Mouse (Mus musculus) left cerebral cortex, postnatal 25 days (tissue): ENCODE data around the gene Kpna6. TPM values are rescaled to one million over a fixed set of nuclear protein-coding genes. Genes with fewer than 3 reads are reported as not detected.

Experiments
- DNase-seq, 2 experiments: peaks; one replicate each; pipeline ENCODE4 v3.0.0; 2022; ENCODE audit warnings: low spot score in 2 of 2, mixed read lengths in 1 of 2
- intact Hi-C: fragments of 180-260 bp; cut with DNase I; formaldehyde crosslinking; loops from one replicate; pipeline ENCODE4 v1.15.1; 2025
- microRNA-seq, 2 experiments: library from miRNA; unstranded; fragments of <30 nt; microRNA quantifications; one replicate each; pipeline ENCODE4 v1.2.0; 2022
- total RNA-seq, 2 experiments: library from RNA; stranded (reverse); gene quantifications; 2 replicates each; pipeline ENCODE4 v1.2.3; 2021

Gene Kpna6
- total RNA-seq, 2 experiments from 2014 or later, result 86.5 to 106 TPM

DNA sequence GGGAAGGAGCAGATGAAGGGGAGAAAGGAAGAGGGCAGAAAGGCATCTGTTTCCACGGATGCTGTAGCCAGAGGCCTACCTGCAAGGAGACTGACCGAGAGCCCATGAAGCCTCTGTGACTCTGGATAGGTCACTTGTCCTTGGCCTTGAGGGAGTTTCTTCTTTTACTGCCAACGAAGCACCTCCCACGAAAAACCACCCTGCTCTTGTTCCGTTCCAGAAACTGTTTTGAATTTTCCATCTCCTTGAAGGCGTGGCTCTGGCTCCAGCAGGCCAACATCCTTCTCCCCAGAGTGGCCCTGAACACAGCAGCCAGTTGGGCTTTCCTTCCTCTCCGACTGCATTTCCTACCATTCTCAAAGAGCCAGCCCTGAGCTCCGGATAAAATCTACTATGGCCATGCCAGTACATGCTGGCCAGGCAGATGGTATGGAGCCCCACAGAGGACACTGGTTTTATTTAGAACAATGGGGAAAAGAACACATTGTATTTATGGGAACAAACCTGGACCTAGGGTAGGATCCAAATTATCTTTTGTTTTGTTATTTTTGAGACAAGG is 51.2 kb downstream of the Kpna6 start:
- no peak for DNase-seq
- intact Hi-C loops, result no loop called here

DNA sequence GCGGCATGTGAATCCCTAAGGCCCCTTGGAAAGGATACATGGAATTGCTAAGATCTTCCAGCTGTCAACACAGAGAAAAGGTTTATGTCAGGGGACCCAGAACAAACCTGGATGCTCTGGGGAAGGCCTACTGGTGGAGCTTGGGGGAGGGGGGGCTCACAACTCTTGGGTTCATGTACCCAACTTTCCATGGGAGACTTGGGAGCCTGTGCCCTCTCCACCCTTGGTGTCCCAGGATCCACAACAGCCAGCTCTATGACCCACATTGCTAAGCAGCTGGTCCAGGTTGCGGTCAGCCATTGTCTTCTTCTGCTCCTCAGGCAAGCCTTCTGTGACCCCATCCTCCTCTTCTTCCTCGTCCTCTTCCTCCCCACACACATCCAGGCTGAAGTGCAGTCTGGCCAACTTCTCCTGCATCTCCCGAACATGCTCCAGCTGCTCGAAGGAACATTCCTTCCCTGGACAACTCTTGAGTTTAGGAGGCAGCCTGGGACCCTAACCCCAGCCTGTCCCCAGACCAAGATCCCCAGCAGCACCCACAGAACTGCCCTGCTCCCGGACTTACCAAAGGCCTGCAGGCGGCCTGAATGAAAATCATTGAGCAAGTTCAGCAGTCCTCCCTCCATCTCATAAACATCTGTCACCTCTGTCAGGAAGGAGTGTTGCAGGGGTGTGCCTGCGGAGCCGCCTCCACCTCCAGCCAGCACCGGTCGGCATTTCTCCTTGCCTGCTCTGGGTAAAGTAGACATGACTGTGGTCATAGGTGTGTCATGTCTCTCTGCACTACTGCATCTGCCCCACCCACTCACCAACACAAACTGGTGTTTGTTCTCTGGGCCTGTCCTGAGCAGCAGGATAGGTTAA is 51.9 kb downstream of the Kpna6 start:
- no peak for DNase-seq
- intact Hi-C loops, result no loop called here

DNA sequence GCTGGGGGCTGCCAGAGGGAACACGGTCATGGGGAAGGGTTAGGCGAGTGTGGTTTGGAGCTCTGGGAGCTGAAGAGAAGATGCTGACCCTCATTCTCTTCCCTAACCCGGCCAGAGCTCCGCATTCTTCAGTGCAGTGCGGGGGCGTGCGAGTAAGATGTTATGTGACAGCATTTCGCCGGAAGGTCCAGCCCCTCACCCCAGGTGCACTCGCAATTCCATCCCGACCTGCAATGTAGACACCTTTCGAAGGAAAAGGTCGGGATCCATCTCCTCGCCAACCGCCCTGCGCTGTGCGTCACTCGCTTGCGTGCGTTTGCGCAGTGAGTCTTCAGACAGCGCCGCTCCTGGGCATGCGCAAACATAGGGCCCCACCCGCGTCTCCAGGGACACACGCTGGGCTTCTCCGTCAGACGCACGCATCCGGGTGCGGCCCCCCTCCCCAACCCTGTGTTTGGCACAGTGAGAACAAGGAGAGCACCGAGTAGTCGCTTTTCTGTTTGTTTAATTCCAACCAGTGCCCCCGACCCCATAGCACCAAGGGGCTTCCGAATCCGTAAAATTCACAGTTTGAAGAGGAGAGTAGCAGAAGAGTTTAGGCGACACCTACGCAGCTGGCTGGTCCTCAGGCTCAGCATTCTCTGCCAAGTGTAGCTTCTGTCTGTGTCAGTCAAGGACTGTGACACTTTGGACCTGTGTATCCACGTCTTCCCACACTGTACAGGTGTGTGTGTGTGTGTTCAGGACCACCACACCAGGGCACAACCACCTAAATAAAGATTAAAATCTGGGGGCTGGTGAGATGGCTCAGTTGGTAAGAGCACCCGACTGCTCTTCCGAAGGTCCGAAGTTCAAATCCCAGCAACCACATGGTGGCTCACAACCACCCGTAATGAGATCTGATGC is 53.5 kb downstream of the Kpna6 start, which contains the start of gene Iqcc:
Gene Iqcc, minus strand, starts transcription at position 314 of the 906 bp plus-strand sequence.
- intact Hi-C loops, result no loop called here

DNA sequence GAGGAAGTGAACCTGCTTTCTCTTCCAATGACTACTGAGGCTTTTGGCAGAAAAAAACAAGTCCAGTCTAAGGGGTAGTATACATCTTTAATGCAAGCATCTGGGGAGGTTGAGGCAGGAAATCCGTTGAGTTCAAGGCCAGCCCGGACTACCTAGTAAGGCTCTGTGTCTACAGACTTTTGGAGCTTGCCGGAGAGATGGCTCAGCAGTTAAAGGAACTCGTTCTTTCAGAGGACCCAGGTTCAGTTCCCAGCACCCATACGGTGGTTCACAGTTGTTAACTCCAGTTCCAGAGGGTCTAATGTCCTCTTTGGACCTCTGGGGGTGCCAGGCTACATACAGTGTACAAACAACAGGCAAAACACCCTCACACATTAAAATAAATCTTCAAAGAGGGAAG is 54.5 kb downstream of the Kpna6 start:
- intact Hi-C loops, result no loop called here

More for the DNA sequence above, 53.5 kb downstream of the Kpna6 start, which contains the start of gene Iqcc:
- DNase-seq, result peak; percentile 95 to 98

DNA sequence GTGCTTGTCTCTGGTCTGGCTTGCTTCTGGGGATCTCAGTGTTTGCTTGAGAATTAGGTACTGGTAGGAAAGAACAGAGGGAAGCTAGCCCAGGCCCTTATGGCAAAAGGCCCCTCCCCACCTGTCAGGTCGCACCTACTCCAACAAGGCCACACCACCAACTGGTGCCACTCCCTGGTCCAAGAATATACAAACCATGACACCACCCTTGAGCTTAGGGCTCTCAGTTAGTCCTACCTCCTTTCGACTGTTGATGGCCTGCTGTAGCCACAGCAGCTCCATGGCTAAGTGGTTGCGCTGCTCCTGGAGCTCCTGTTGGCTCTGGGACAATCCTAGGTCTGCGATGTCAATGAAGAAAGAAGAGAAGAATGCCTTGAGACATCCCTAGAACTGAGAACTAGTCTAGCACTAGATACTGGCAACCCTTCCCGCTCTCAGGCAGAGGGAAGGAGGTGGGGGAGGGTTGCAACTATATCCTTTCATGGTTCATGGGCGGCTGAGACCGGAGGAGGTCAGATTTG is 55.4 kb downstream of the Kpna6 start:
- intact Hi-C loops, result no loop called here
- no peak for DNase-seq

More for the DNA sequence above, 54.5 kb downstream of the Kpna6 start:
- no peak for DNase-seq

DNA sequence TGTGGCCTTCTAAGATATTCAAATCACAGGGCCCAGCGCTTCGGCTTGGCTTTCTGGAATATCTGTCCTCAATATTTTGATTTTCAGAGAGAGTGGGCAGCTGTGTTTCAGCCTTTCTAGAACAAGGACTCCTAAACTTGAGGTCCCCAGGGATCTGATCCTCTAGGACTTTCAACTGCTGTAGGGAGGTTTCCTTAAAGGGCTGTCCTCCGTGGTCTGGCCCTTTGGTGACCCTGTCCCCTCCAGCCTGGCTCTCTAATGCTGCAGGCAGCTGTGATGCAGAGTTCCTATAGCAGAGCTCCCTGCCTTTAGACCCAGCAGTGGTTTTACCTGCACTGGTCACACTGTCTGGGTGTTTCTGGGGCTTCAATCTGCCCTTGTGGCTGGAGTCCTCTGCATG is 55.9 kb downstream of the Kpna6 start:
- intact Hi-C loops, result no loop called here
- DNase-seq, result no peak

DNA sequence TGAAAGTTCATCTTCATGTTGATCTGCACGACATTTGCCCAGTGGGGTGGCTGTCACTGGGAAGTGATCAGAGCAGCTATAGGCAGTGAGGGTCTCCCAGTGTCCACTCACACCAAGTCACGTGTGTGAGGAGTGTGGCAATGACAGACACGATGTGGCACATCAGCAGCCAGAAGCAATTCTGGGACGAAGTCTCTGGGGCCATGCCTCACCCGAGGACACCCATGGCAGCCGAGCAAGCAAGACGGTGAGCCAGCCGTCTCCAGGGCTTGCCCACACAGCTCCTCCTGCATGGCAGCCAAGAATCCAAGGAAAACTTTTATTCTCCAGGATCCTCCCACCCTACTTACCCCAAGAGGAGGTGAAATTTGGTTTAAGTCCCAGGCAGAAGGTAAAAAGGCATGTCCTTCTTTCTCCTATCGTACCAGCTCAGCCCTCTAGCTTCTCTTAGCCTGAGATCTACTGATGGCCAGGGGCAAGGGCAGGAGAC is 56.7 kb downstream of the Kpna6 start:
- peak in 1 of 2 experiments; percentile 61 for DNase-seq
- intact Hi-C loops, result no loop called here

DNA sequence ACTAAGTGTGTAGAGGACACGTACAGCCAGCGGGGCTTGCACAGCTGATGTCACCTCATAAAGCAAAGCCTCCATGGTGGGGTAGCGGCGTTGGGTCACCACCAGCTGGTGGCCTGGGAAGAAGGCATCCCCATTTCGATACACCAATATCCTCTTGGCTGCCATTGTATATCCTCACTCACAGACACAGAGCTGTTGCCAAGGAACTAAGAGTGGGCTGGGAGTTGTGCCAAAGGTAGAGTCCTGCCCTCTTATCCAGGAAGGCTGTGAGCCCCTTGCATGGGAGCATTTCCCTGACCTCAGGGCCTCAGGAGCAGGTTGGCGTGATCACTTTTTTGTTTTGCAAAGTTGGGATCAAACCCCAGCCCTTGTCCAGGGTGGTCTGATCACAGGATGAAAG is 58.5 kb downstream of the Kpna6 start, which contains the start of gene Dcdc2b:
Gene Dcdc2b, minus strand, starts transcription at position 165 of the 400 bp plus-strand sequence.
- no peak for DNase-seq
- intact Hi-C loops, result no loop called here

DNA sequence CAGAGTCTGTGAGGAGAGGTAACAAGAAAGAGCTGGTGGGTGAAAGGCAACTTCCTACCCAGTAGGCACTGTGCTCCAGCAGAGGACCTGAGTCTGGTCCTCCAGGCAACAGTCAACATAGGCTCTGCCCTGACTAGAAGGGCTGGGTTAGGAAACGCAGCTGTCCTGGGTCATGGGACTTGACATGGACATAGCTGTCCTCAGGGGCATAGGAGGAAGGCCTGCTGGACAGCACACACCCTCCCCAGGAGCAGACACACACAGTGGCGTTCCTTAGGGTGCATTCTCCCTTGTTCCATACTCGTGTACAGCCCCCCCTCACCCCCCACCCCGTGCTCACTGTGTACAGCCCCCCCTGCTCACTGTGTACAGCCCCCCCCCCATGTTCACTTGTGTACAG is 62.1 kb downstream of the Kpna6 start:
- intact Hi-C loops, result no loop called here
- DNase-seq, result no peak

DNA sequence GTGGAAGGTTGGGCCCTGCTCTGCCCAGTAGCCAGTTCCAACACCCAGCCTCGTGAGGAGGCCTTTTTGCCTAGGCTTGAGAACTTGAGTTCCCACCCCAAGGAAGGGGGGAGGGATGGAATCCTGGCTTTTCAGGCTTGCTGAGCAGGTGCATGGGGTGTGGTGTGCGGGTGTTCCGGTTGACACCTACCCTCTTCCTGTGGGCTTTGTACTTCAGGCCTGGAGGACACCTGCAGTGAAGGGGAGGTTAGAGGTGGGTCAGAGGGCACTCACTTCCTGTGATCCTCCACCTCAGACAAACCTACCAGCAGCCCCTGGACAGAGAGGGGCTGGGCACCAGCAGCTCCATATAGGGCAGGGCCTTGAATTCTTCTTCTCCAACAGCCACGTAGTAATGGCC is 62.5 kb downstream of the Kpna6 start:
- DNase-seq, result no peak
- intact Hi-C loops, result no loop called here

DNA sequence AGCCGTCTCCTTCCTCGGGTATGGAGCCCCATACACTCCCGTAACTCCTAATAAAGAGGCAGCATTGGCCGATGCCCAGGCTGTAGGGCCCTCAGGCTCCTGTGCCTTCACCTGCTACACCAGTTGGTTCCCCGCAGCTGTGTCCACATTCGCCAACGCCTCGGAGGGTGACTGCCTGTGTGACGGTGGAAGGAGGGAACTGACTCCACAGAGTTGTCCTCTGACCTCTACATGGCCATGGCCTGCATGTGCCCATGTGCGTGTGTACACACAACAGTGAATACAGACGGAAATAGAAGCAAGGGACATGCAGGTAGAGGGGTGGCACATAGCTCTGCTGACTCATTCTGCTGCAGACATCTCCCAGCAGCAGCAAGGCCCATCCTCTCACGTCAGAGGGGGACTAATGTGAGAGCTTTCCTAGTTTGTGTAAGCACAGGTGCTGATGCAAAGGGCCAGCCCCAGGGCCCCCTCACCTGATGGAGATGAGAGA is 63.4 kb downstream of the Kpna6 start:
- no peak for DNase-seq
- intact Hi-C loops, result loop anchor here (2.0 to 5.0 kb wide), 3 partner anchors 24 to 107 kb away; partner anchors contain the start of gene Hdac1

DNA sequence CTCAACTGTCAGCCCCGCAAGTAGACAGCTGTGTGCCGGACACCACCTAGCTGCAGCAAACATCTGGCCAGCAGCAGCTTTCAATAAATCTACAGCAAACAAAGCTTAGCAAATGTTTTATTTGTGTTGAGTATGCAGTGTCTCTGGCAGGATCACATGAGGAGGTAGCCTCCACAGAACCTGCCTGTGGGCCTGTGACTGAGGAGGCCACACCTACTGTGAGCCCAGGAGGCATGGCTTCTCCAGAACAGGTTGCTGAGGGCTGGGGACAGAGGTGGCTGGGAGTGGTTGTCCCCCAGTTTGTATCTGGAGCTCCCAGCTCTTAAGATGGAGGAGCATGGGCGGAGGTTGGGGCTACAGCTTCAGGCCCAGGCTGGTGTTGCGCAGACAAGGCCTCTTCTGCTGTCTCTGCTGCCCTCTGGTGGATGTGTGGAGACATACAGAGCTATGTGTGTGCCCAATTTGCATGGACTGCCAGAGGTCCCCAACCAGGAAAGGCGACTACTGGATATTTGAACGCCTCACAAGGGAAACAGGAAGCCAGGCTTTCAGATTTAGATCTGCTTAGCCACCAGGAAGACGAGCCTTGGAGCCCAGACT is 64.0 kb downstream of the Kpna6 start:
- peak; percentile 82 to 89 for DNase-seq
- intact Hi-C loops, result loop anchor here (2.0 to 5.0 kb wide), 3 partner anchors 24 to 106 kb away; partner anchors contain the start of gene Hdac1

DNA sequence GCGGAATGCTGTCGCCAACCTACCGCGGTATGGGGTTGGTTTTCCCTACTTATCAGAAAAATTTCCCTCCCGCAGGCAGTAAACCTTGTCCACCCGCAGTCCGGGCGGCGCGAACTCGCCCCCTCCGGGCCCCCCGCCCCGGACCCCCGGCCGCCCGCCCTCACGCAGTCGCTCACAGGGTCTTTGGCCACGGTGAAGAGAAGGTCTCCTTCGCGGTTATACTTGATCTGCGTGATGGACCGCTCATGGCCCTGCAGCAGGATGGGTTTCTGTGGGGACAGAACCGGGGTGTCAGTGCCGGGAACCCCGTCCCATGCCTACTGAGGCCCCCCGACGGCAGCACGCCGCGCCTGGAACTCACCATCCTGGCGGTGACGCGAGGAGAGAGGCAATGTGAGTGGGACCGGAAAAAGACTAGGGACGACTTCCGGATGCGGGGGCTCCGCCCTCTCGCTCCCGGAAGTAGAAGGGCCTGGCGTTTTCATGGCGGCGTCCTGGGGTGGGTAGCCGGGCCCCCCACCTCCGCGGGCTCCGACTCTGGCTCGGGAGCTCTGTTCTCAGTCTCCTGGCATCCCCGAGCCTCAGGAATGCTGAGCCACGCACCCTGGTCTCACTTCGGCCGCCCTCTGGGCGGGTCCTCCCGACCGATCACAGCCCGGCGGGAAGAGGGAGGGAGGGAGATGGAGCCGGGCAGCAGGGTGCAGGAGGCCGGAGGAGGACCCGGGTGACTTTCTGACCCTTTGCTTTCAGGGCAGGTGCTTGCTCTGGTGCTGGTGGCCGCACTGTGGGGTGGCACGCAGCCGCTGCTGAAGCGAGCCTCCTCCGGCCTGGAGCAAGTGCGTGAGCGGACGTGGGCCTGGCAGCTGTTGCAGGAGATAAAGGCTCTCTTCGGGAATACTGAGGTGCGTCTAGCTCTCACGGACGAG is 72.1 kb downstream of the Kpna6 start, which contains the start of the genes Eif3i and Tmem234:
Gene Eif3i, minus strand, starts transcription at position 416 of the 926 bp plus-strand sequence.
Gene Tmem234, plus strand, starts transcription at position 436 of the 926 bp plus-strand sequence.
- intact Hi-C loops, result loop anchor here (5.0 kb wide), 1 partner anchor 138 kb away; the partner anchor contains the start of gene Bsdc1

More for the DNA sequence above, 72.1 kb downstream of the Kpna6 start, which contains the start of the genes Eif3i and Tmem234:
- peak; percentile 86 to 91 for DNase-seq

Small RNAs within 50 kb of the gene (microRNA-seq; reads per million reads assigned to microRNA genes)
- gene Mir7016, result 4.5 to 6.4 reads per million in 2 experiments

Other genes with a start within 250 kb of the Kpna6 start
- 1 to 10 TPM; 4.5 to 4.6 TPM for gene Zbtb8b, start 231.9 kb downstream of the Kpna6 start, total RNA-seq
- 10 to 100 TPM; 51.7 to 58.8 TPM for gene Bsdc1, start 211.2 kb downstream of the Kpna6 start, total RNA-seq
- under 1 TPM; 0.25 to 0.37 TPM for gene Tssk3, start 181.7 kb downstream of the Kpna6 start, total RNA-seq
- gene Fam229a, start 181.6 kb downstream of the Kpna6 start, total RNA-seq, result not detected
- 100 to 1,000 TPM; 196 to 227 TPM for gene Marcksl1, start 159.2 kb downstream of the Kpna6 start, total RNA-seq
- gene Hdac1, start 130.1 kb downstream of the Kpna6 start, total RNA-seq, result 10 to 100 TPM; 28.5 to 31.6 TPM
- gene Lck, start 99.1 kb downstream of the Kpna6 start, total RNA-seq, result 1 to 10 TPM; 2.5 to 2.7 TPM
- under 1 TPM in 1 of 2 experiments, not detected in 1; 0.50 TPM for gene Fam167b, start 94.2 kb downstream of the Kpna6 start, total RNA-seq
- gene Eif3i, start 72.1 kb downstream of the Kpna6 start, total RNA-seq, result 100 to 1,000 TPM; 133 to 136 TPM
- 10 to 100 TPM; 96.6 to 96.8 TPM for gene Tmem234, start 72.1 kb downstream of the Kpna6 start, total RNA-seq
- 1 to 10 TPM; 4.3 to 4.7 TPM for gene Dcdc2b, start 58.5 kb downstream of the Kpna6 start, total RNA-seq
- 10 to 100 TPM; 29.8 to 37.0 TPM for gene Iqcc, start 53.7 kb downstream of the Kpna6 start, total RNA-seq
- gene Ccdc28b, start 48.8 kb downstream of the Kpna6 start, total RNA-seq, result 10 to 100 TPM; 66.5 to 67.5 TPM
- gene Txlna, start 31.7 kb downstream of the Kpna6 start, total RNA-seq, result 10 to 100 TPM; 41.2 to 43.4 TPM
- 10 to 100 TPM; 13.0 to 13.4 TPM for gene Tmem39b, start 24.1 kb upstream of the Kpna6 start, total RNA-seq
- gene Khdrbs1, start 69.5 kb upstream of the Kpna6 start, total RNA-seq, result 10 to 100 TPM; 87.6 to 88.7 TPM
- 100 to 1,000 TPM; 115 to 138 TPM for gene Ptp4a2, start 138.5 kb upstream of the Kpna6 start, total RNA-seq